In genomic region chr4:145322995-145323627, GRCm38 (mm10) we compare ENCODE assay signal across 26 mouse cellular contexts. TPM values are rescaled to one million over a fixed set of nuclear protein-coding genes. Genes with fewer than 3 reads are reported as not detected.
DNase-seq lines count a peak whose midpoint lies in the region; ATAC-seq and TF ChIP-seq lines count a peak whose summit lies in the region.
"Had no signal": no experiment of that assay in that cellular context is flagged by ENCODE, and none has a peak within 500 bp of the region (broad histone marks: within the 10 kb centered on the region; RNA-seq: fewer than 3 reads in every experiment).

No protein-coding gene starts in this region.

- H3K36me3 ChIP-seq in CH12.LX (replicated peaks in 1 of 2; ENCODE audit: control insufficient read depth in 1 of 2, insufficient read depth in 1 of 2, low read length in 1 of 2), result no peaks in the 10 kb centered on the region
- H3K36me3 ChIP-seq: embryonic facial prominence, embryonic 13.5 days; heart, embryonic 10.5 days; hindbrain, embryonic 13.5 days; midbrain, embryonic 13.5 days; neural tube, embryonic 13.5 days had no signal

- no peak overlapping the region for H3K4me3 ChIP-seq in CH12.LX (replicated peaks in 1 of 3; ENCODE audit: low read depth in 2 of 3, low read length in 2 of 3, poor library complexity in 1 of 3)
- H3K4me3 ChIP-seq: embryonic facial prominence, embryonic 13.5 days; heart, embryonic 10.5 days; hindbrain, embryonic 13.5 days; midbrain, embryonic 13.5 days; neural tube, embryonic 13.5 days had no signal

- dilution Hi-C loops in CH12.LX (cut with MboI; ENCODE audit: extremely low pct_ligation_motif_present, extremely low pct_unique_long_range_greater_than_20kb, low sequenced_read_pairs), result no loop called here

- H3K4me2 ChIP-seq in CH12.LX (ENCODE audit: insufficient read depth, low read depth, poor library complexity, severe bottlenecking), result peak overlapping the region; percentile 32; the same call in 1 of the 2 replicates
- H3K4me2 ChIP-seq: embryonic facial prominence, embryonic 13.5 days; hindbrain, embryonic 13.5 days; midbrain, embryonic 13.5 days; neural tube, embryonic 13.5 days had no signal

- DNase-seq in heart, adult 11 months, result peak; percentile 16
- no peak for DNase-seq in heart, postnatal 25 days (ENCODE audit: low spot score)
- peak; percentile 82 for DNase-seq in CH12.LX (ENCODE audit: extremely low read depth)
- peak; percentile 90 for DNase-seq in adrenal gland, adult 2 months
- no peak for DNase-seq in left cerebral cortex, postnatal 36 days (ENCODE audit: low spot score in 2 of 2)
- no peak for DNase-seq in heart, postnatal 10 days
- no peak for DNase-seq in left cerebral cortex, adult 9 months (ENCODE audit: low spot score in 2 of 2)
- DNase-seq: cerebellum, adult 9-11 months; gastrocnemius, postnatal 25 days; layer of hippocampus, postnatal 36 days; left cerebral cortex, postnatal 4 days; liver, postnatal 0 days; lung, postnatal 10 days; retina, postnatal 1 day; right cerebral cortex, postnatal 4 days; thymus, postnatal 14 days had no signal

- peak overlapping the region; percentile 28; the same call in 1 of the 2 replicates for H3K9ac ChIP-seq in CH12.LX (ENCODE audit: insufficient read depth, low read depth)
- H3K9ac ChIP-seq: embryonic facial prominence, embryonic 13.5 days; hindbrain, embryonic 13.5 days; liver, postnatal 0 days; midbrain, embryonic 13.5 days; neural tube, embryonic 13.5 days had no signal

- peaks cover 28 to 68% of the 10 kb centered on the region in 2 experiments for H3K4me1 ChIP-seq in CH12.LX (ENCODE audit: control insufficient read depth in 1 of 2, insufficient read depth in 2 of 2)
- H3K4me1 ChIP-seq: embryonic facial prominence, embryonic 13.5 days; heart, embryonic 10.5 days; hindbrain, embryonic 13.5 days; midbrain, embryonic 13.5 days; neural tube, embryonic 13.5 days had no signal

- TF ChIP-seq EP300 in CH12.LX (IDR thresholded peaks at IDR 0.05; ENCODE audit: low read length), result peak; percentile 80

- intact Hi-C loops in heart, postnatal 25 days (cut with DNase I), result no loop called here
- intact Hi-C loops in left cerebral cortex, postnatal 36 days (cut with DNase I), result no loop called here
- intact Hi-C loops in heart, postnatal 10 days (cut with DNase I), result no loop called here

- H3K79me2 ChIP-seq in CH12.LX (replicated peaks; ENCODE audit: control insufficient read depth, extremely low read depth, insufficient read depth, poor library complexity, severe bottlenecking), result no peaks in the 10 kb centered on the region

- no peak for TF ChIP-seq POLR2A in CH12.LX (IDR thresholded peaks at IDR 0.05; ENCODE audit: low read depth, low read length)

- TF ChIP-seq RAD21 in CH12.LX (IDR thresholded peaks at IDR 0.05; ENCODE audit: low read depth, low read length), result peak; percentile 65

- H3K27me3 ChIP-seq in CH12.LX (replicated peaks), result no peaks in the 10 kb centered on the region
- H3K27me3 ChIP-seq: embryonic facial prominence, embryonic 13.5 days; hindbrain, embryonic 13.5 days; midbrain, embryonic 13.5 days; neural tube, embryonic 13.5 days had no signal

- in situ Hi-C loops in CH12.LX (cut with MboI; ENCODE audit: low pct_ligation_motif_present, low pct_unique_long_range_greater_than_20kb, low sequenced_read_pairs), result no loop called here

- peak overlapping the region; percentile 83 for H3K27ac ChIP-seq in CH12.LX (ENCODE audit: insufficient read depth, low read depth)
- H3K27ac ChIP-seq: embryonic facial prominence, embryonic 13.5 days; heart, embryonic 10.5 days; hindbrain, embryonic 13.5 days; midbrain, embryonic 13.5 days; neural tube, embryonic 13.5 days; stomach, postnatal 0 days had no signal

- ATAC-seq in granulocyte monocyte progenitor cell, adult 5-6 weeks (replicated peaks; ENCODE audit: poor library complexity, severe bottlenecking), result peak; percentile 49
- ATAC-seq: forebrain, embryonic 14.5 days; liver, postnatal 0 days; midbrain, embryonic 13.5 days had no signal

- H3K9me3 ChIP-seq in CH12.LX (replicated peaks; ENCODE audit: low read length), result no peaks in the 10 kb centered on the region
- H3K9me3 ChIP-seq: heart, embryonic 10.5 days; hindbrain, embryonic 13.5 days; midbrain, embryonic 13.5 days; neural tube, embryonic 13.5 days had no signal

- TF ChIP-seq CTCF in CH12.LX (conservative IDR thresholded peaks at IDR 0.05 in 1 of 2, IDR thresholded peaks at IDR 0.05 in 1 of 2; ENCODE audit: low read depth in 2 of 2, low read length in 2 of 2), result peak in 1 of 2 experiments; percentile 70; a peak in 2 of 4 replicates

TF ChIP-seq in CH12.LX, 34 proteins besides CTCF, POLR2A, EP300 and RAD21:
- TF ChIP-seq SMC3 (IDR thresholded peaks at IDR 0.05; ENCODE audit: low read depth, low read length) (peak; percentile 65), UBTF (IDR thresholded peaks at IDR 0.05; ENCODE audit: low read depth, low read length) (no peak), NRF1 (IDR thresholded peaks at IDR 0.05; ENCODE audit: low read depth, low read length) (no peak), MAZ (IDR thresholded peaks at IDR 0.05; ENCODE audit: low read depth, low read length) (peak; percentile 50; the same call in 1 of the 2 replicates), MYC (IDR thresholded peaks at IDR 0.05; ENCODE audit: low read depth, low read length) (0 out of 2 replicates have a peak, but pooled peaks have one; percentile 46), ZC3H11A (IDR thresholded peaks at IDR 0.05; ENCODE audit: low read depth, low read length) (peak; percentile 8; the same call in 1 of the 2 replicates), ELF1 (IDR thresholded peaks at IDR 0.05; ENCODE audit: low read depth, low read length) (no peak; the same call in 1 of the 2 replicates), USF1 (IDR thresholded peaks at IDR 0.05; ENCODE audit: low read depth, low read length) (no peak), TCF12 (IDR thresholded peaks at IDR 0.05; ENCODE audit: low read depth, low read length) (peak; percentile 66), HCFC1 (IDR thresholded peaks at IDR 0.05; ENCODE audit: low read depth, low read length) (0 out of 2 replicates have a peak, but pooled peaks have one; percentile 26), RCOR1 (conservative IDR thresholded peaks at IDR 0.05; ENCODE audit: low read depth, low read length) (peak; percentile 74; the same call in 1 of the 2 replicates), MXI1 (IDR thresholded peaks at IDR 0.05; ENCODE audit: low read depth, low read length) (peak; percentile 65; the same call in 1 of the 2 replicates), ETS1 (conservative IDR thresholded peaks at IDR 0.05; ENCODE audit: low read depth, low read length) (peak; percentile 89), ZKSCAN1 (IDR thresholded peaks at IDR 0.05; ENCODE audit: borderline replicate concordance, low read depth, low read length) (no peak), NELFE (IDR thresholded peaks at IDR 0.05; ENCODE audit: low read depth, low read length) (peak; percentile 55; the same call in 1 of the 2 replicates), GABPA (IDR thresholded peaks at IDR 0.05; ENCODE audit: insufficient replicate concordance, low read depth, low read length) (no peak), CHD2 (IDR thresholded peaks at IDR 0.05; ENCODE audit: low read length) (no peak), PAX5 (IDR thresholded peaks at IDR 0.05; ENCODE audit: low read length) (no peak), POLR2AphosphoS2 (IDR thresholded peaks at IDR 0.05; ENCODE audit: low read depth, low read length) (peak; percentile 26; the same call in 1 of the 2 replicates), SIN3A (IDR thresholded peaks at IDR 0.05; ENCODE audit: low read length) (no peak; the same call in 1 of the 2 replicates), MEF2A (IDR thresholded peaks at IDR 0.05; ENCODE audit: borderline replicate concordance, low read depth, low read length) (peak; percentile 76), ZNF384 (IDR thresholded peaks at IDR 0.05; ENCODE audit: low read depth, low read length) (peak; percentile 44; the same call in 1 of the 2 replicates), BHLHE40 (IDR thresholded peaks at IDR 0.05; ENCODE audit: low read depth, low read length) (peak; percentile 84), MAFK (IDR thresholded peaks at IDR 0.05; ENCODE audit: insufficient replicate concordance, low read length) (peak; percentile 84), MAX (IDR thresholded peaks at IDR 0.05; ENCODE audit: low read length) (peak; percentile 76), JUN (IDR thresholded peaks at IDR 0.05; ENCODE audit: insufficient read depth, low read depth, low read length) (0 out of 2 replicates have a peak, but pooled peaks have one; percentile 21), E2F4 (IDR thresholded peaks at IDR 0.05; ENCODE audit: insufficient replicate concordance, low read depth, low read length) (no peak), CHD1 (IDR thresholded peaks at IDR 0.05; ENCODE audit: low read depth, low read length) (no peak; the same call in 1 of the 2 replicates), USF2 (conservative IDR thresholded peaks at IDR 0.05; ENCODE audit: low read depth, low read length) (no peak), IRF4 (IDR thresholded peaks at IDR 0.05; ENCODE audit: low read depth, low read length) (peak; percentile 80), JUND (conservative IDR thresholded peaks at IDR 0.05; ENCODE audit: low read depth, low read length) (no peak), TBP (conservative IDR thresholded peaks at IDR 0.05; ENCODE audit: low read depth, low read length) (0 out of 2 replicates have a peak, but pooled peaks have one; percentile 46), ZMIZ1 (IDR thresholded peaks at IDR 0.05; ENCODE audit: low read depth, low read length) (peak; percentile 55; the same call in 1 of the 2 replicates), KAT2A (IDR thresholded peaks at IDR 0.05; ENCODE audit: insufficient replicate concordance, low read length) (0 out of 2 replicates have a peak, but pooled peaks have one; percentile 57)

RNA-seq across cellular contexts. Expression of gene Tnfrsf8, which starts 8.1 kb away (rescaled TPM):
- under 1 TPM in 1 of 2 experiments, not detected in 1; 0.08 TPM for total RNA-seq in heart, postnatal 25 days (2021)
- total RNA-seq in CH12.LX (2012; rRNA removed) (23.2 and 31.0 TPM in 2 replicates), CH12.LX (2014; rRNA removed) (18.9 and 24.7 TPM in 2 replicates)
- 11.5 and 12.7 TPM in 2 replicates for polyA plus RNA-seq in CH12.LX (2012; ENCODE audit: insufficient read length, low read depth)
- total RNA-seq in adrenal gland, adult 2 months (2021), result under 1 TPM; 0.28 to 0.40 TPM
- polyA plus RNA-seq in adrenal gland, adult 2 months (2012; rRNA removed), result 0.25 and 0.28 TPM in 2 replicates
- 0.49 TPM in 1 of 2 replicates, not detected in the other for total RNA-seq in granulocyte monocyte progenitor cell, adult 5-6 weeks (2014; fragmentation: Nextera tagmentation)
- total RNA-seq in granulocyte monocyte progenitor cell, adult 5-6 weeks (2017), result 1.1 and 1.8 TPM in 2 replicates
- total RNA-seq in left cerebral cortex, postnatal 36 days (2021), result 1 to 10 TPM in 1 of 2 experiments, under 1 TPM in 1; 0.77 to 1.3 TPM
- total RNA-seq in heart, postnatal 10 days (2021), result under 1 TPM; 0.15 to 0.26 TPM
- polyA plus RNA-seq: heart, embryonic 10.5 days; intestine, embryonic 14.5 days; kidney, embryonic 16.5 days; neural tube, embryonic 13.5 days had no signal

Comparison
In these comparisons a context has a peak if more than half of its experiments do, and no peak if none do; other contexts are left out.
1. DNase-seq: peak in heart, adult 11 months (single experiment), CH12.LX (single experiment) and adrenal gland, adult 2 months (single experiment); none in heart, postnatal 25 days (single experiment), left cerebral cortex, postnatal 36 days (0 of 2), heart, postnatal 10 days (0 of 2) and left cerebral cortex, adult 9 months (0 of 2).
2. RNA of gene Tnfrsf8, which starts 8.1 kb away (total RNA-seq): 18.9 to 31.0 TPM in CH12.LX; 0.77 to 1.3 TPM in left cerebral cortex, postnatal 36 days, 0.49 to 1.8 TPM in granulocyte monocyte progenitor cell, adult 5-6 weeks, 0.28 to 0.40 TPM in adrenal gland, adult 2 months, 0.15 to 0.26 TPM in heart, postnatal 10 days and 0.08 TPM in heart, postnatal 25 days; every median in the first group is over 4 times any median in the second.